Mouse (Mus musculus): Measurements from ENCODE around the gene Nubp1. TPM values are rescaled to one million over a fixed set of nuclear protein-coding genes. Genes with fewer than 3 reads are reported as not detected.

The Nubp1 gene
- polyA plus RNA-seq, 1 experiment from 2014 or later, result 74.2 TPM

DNA sequence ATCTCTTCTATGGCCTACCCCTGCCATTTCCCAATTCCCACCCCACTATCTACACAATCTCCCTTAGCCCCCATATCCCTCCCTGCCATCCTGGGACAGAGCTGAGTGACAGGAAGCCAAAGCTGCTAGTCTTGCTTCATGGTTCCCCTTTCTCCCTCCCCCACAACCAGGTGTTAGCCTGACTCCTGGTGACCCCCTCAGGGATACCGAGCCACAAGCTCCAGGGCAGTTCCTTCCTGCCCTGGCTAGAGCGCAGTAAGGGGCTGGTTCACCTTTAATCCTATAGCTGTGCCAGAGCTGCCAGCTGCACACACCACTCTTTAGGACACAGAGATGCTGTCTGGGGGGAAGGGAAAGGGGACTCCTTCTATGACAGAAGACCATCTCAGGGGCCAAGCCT is 36.0 kb downstream of the Nubp1 start:
- peak overlapping the region; percentile 41 for H3K4me3 ChIP-seq (ENCODE audit: low read depth, low read length)
- no peaks in the 10 kb centered on the region for H3K27me3 ChIP-seq (replicated peaks; ENCODE audit: control insufficient read depth, insufficient read depth, low read length)
- H3K9ac ChIP-seq (ENCODE audit: low read length), result peak overlapping the region; percentile 43
- DNase-seq (ENCODE audit: low spot score) (no peak), ATAC-seq (replicated peaks; ENCODE audit: low FRiP score, low TSS enrichment, low read depth) (no peak)
- peaks cover 4% of the 10 kb centered on the region; the same call in 1 of the 2 replicates for H3K4me1 ChIP-seq (replicated peaks; ENCODE audit: control insufficient read depth, insufficient read depth, low read length)
- WGBS, result 69% methylated on average over 2 of the region's 2 CpGs
- no peak overlapping the region for H3K27ac ChIP-seq (ENCODE audit: low read depth)
- H3K9me3 ChIP-seq (ENCODE audit: control insufficient read depth, low read length), result no peaks in the 10 kb centered on the region
- no peaks in the 10 kb centered on the region for H3K36me3 ChIP-seq (ENCODE audit: control insufficient read depth, insufficient read depth, low read length)
- H3K4me2 ChIP-seq (ENCODE audit: low read length), result peak overlapping the region; percentile 72

DNA sequence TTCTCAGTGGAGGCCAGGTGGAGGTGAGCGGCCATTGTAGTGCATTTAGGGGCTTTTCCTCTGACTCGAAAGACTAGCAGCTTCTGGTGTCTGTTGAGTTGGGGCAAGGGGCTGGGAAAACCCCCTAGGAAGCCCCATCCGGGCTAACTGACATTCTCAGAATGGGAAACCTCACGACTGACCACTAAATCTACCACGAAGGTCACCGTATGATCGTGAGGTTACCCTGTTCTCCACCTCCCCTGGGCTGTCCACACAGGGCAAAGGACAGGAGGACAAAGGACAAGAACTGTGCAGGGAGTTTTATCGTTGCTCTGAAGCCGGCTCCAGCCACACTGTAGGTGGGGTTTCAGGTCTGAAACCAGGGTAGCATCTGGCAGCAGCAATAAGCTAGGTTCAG is 37.2 kb downstream of the Nubp1 start:
- no peak overlapping the region for H3K9ac ChIP-seq (ENCODE audit: low read length)
- no peak overlapping the region for H3K27ac ChIP-seq (ENCODE audit: low read depth)
- no peaks in the 10 kb centered on the region for H3K36me3 ChIP-seq (ENCODE audit: control insufficient read depth, insufficient read depth, low read length)
- H3K4me1 ChIP-seq (replicated peaks; ENCODE audit: control insufficient read depth, insufficient read depth, low read length), result peaks cover 4% of the 10 kb centered on the region; the same call in 1 of the 2 replicates
- no peak for DNase-seq (ENCODE audit: low spot score)
- no peak for ATAC-seq (replicated peaks; ENCODE audit: low FRiP score, low TSS enrichment, low read depth)
- H3K27me3 ChIP-seq (replicated peaks; ENCODE audit: control insufficient read depth, insufficient read depth, low read length), result no peaks in the 10 kb centered on the region
- H3K9me3 ChIP-seq (ENCODE audit: control insufficient read depth, low read length), result no peaks in the 10 kb centered on the region
- H3K4me2 ChIP-seq (ENCODE audit: low read length), result no peak overlapping the region
- H3K4me3 ChIP-seq (ENCODE audit: low read depth, low read length), result no peak overlapping the region
- WGBS, result 87% methylated on average over 9 of the region's 9 CpGs

- H3K9me3 ChIP-seq (ENCODE audit: control insufficient read depth, low read length), result no peaks in the 10 kb centered on the region
- DNase-seq (ENCODE audit: low spot score) (no peak), ATAC-seq (replicated peaks; ENCODE audit: low FRiP score, low TSS enrichment, low read depth) (no peak)
- no peaks in the 10 kb centered on the region for H3K27me3 ChIP-seq (replicated peaks; ENCODE audit: control insufficient read depth, insufficient read depth, low read length)
- no peaks in the 10 kb centered on the region for H3K36me3 ChIP-seq (ENCODE audit: control insufficient read depth, insufficient read depth, low read length)
- no peak overlapping the region for H3K9ac ChIP-seq (ENCODE audit: low read length)
- WGBS, result 86% methylated on average over 2 of the region's 2 CpGs
- no peak overlapping the region for H3K27ac ChIP-seq (ENCODE audit: low read depth)
- H3K4me1 ChIP-seq (replicated peaks; ENCODE audit: control insufficient read depth, insufficient read depth, low read length), result peaks cover 4% of the 10 kb centered on the region; the same call in 1 of the 2 replicates
- H3K4me3 ChIP-seq (ENCODE audit: low read depth, low read length), result no peak overlapping the region
- no peak overlapping the region for H3K4me2 ChIP-seq (ENCODE audit: low read length)
Measured at GRCm38 (mm10) chr16:10451906-10452305, 40.2 kb downstream of the Nubp1 start.

DNA sequence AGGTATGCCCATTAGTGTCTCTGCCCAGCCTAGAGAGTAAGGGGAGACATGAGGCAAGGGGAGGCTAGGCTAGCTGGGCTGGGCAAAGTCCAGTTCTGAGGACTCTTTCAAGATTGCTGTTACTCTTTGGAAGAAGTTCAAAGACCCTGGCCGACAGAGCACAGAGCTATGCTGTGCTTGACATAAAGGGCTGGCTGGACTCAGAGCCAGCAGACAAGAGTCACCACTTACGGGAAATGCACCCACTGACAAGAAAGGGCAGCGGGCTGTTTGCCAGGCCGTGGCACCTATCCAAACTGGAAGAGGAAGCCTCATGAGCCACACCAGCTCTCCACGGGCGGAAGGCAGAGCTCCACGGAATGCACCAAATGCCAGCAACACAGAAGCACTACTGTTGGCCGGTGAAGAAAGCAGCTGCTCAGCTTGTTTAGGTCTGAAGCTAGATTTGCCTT is 40.7 kb downstream of the Nubp1 start:
- WGBS, result 69% methylated on average over 8 of the region's 8 CpGs
- H3K4me1 ChIP-seq (replicated peaks; ENCODE audit: control insufficient read depth, insufficient read depth, low read length), result peaks cover 2% of the 10 kb centered on the region; the same call in 1 of the 2 replicates
- H3K27me3 ChIP-seq (replicated peaks; ENCODE audit: control insufficient read depth, insufficient read depth, low read length), result no peaks in the 10 kb centered on the region
- DNase-seq (ENCODE audit: low spot score), result no peak
- no peaks in the 10 kb centered on the region for H3K9me3 ChIP-seq (ENCODE audit: control insufficient read depth, low read length)
- H3K27ac ChIP-seq (ENCODE audit: low read depth), result no peak overlapping the region
- H3K9ac ChIP-seq (ENCODE audit: low read length), result no peak overlapping the region
- H3K36me3 ChIP-seq (ENCODE audit: control insufficient read depth, insufficient read depth, low read length), result no peaks in the 10 kb centered on the region
- no peak for ATAC-seq (replicated peaks; ENCODE audit: low FRiP score, low TSS enrichment, low read depth)
- H3K4me3 ChIP-seq (ENCODE audit: low read depth, low read length), result no peak overlapping the region
- no peak overlapping the region for H3K4me2 ChIP-seq (ENCODE audit: low read length)

- Histone ChIP-seq H3K9ac (ENCODE audit: low read length) (no peak overlapping the region), H3K27me3 (replicated peaks; ENCODE audit: control insufficient read depth, insufficient read depth, low read length) (no peaks in the 10 kb centered on the region), H3K4me1 (replicated peaks; ENCODE audit: control insufficient read depth, insufficient read depth, low read length) (no peaks in the 10 kb centered on the region), H3K4me2 (ENCODE audit: low read length) (no peak overlapping the region), H3K36me3 (ENCODE audit: control insufficient read depth, insufficient read depth, low read length) (no peaks in the 10 kb centered on the region), H3K4me3 (ENCODE audit: low read depth, low read length) (no peak overlapping the region), H3K27ac (ENCODE audit: low read depth) (no peak overlapping the region), H3K9me3 (ENCODE audit: control insufficient read depth, low read length) (no peaks in the 10 kb centered on the region)
- no peak for ATAC-seq (replicated peaks; ENCODE audit: low FRiP score, low TSS enrichment, low read depth)
- no peak for DNase-seq (ENCODE audit: low spot score)
- WGBS, result 58% methylated on average over 6 of the region's 6 CpGs
Measured at GRCm38 (mm10) chr16:10453872-10454582, 42.3 kb downstream of the Nubp1 start.

- Histone ChIP-seq H3K27ac (ENCODE audit: low read depth) (no peak overlapping the region), H3K4me1 (replicated peaks; ENCODE audit: control insufficient read depth, insufficient read depth, low read length) (no peaks in the 10 kb centered on the region), H3K9ac (ENCODE audit: low read length) (no peak overlapping the region), H3K4me2 (ENCODE audit: low read length) (no peak overlapping the region), H3K27me3 (replicated peaks; ENCODE audit: control insufficient read depth, insufficient read depth, low read length) (no peaks in the 10 kb centered on the region), H3K9me3 (ENCODE audit: control insufficient read depth, low read length) (no peaks in the 10 kb centered on the region), H3K4me3 (ENCODE audit: low read depth, low read length) (no peak overlapping the region), H3K36me3 (ENCODE audit: control insufficient read depth, insufficient read depth, low read length) (no peaks in the 10 kb centered on the region)
- no peak for DNase-seq (ENCODE audit: low spot score)
- WGBS, result 14% methylated on average over 3 of the region's 3 CpGs
- ATAC-seq (replicated peaks; ENCODE audit: low FRiP score, low TSS enrichment, low read depth), result 0 out of 2 replicates have a peak, but pooled peaks have one; percentile 62
Measured at GRCm38 (mm10) chr16:10454583-10454974, 42.8 kb downstream of the Nubp1 start.

DNA sequence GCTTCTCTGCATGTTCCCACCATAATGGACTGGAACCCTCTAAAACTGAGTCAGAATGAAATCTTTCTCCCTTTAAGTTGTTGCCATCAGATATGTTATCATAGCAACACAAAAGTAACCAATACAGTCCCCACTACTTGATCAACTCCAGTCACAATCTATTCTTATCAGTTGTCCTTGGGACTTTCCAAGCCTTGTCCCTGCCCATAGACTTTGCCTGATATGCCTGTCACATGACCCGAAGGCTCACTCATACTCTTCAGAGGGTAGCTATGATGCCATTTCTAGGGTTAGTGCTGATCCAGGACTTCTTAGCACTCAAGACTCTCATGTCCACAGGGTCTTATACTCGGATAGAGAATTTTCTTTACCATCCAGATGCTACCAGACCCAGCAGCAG is 48.4 kb downstream of the Nubp1 start:
- H3K4me3 ChIP-seq (ENCODE audit: low read depth, low read length), result no peak overlapping the region
- no peaks in the 10 kb centered on the region for H3K27me3 ChIP-seq (replicated peaks; ENCODE audit: control insufficient read depth, insufficient read depth, low read length)
- H3K9ac ChIP-seq (ENCODE audit: low read length), result no peak overlapping the region
- no peaks in the 10 kb centered on the region for H3K36me3 ChIP-seq (ENCODE audit: control insufficient read depth, insufficient read depth, low read length)
- no peak overlapping the region for H3K4me2 ChIP-seq (ENCODE audit: low read length)
- no peak overlapping the region for H3K27ac ChIP-seq (ENCODE audit: low read depth)
- H3K9me3 ChIP-seq (ENCODE audit: control insufficient read depth, low read length), result no peaks in the 10 kb centered on the region
- 75% methylated on average over 2 of the region's 2 CpGs for WGBS
- ATAC-seq (replicated peaks; ENCODE audit: low FRiP score, low TSS enrichment, low read depth) (no peak), DNase-seq (ENCODE audit: low spot score) (no peak)
- H3K4me1 ChIP-seq (replicated peaks; ENCODE audit: control insufficient read depth, insufficient read depth, low read length), result no peaks in the 10 kb centered on the region

GRCm38 (mm10) chr16:10461178-10461577 is 49.4 kb downstream of the Nubp1 start:
- Histone ChIP-seq H3K36me3 (ENCODE audit: control insufficient read depth, insufficient read depth, low read length) (no peaks in the 10 kb centered on the region), H3K9ac (ENCODE audit: low read length) (no peak overlapping the region), H3K27me3 (replicated peaks; ENCODE audit: control insufficient read depth, insufficient read depth, low read length) (no peaks in the 10 kb centered on the region), H3K27ac (ENCODE audit: low read depth) (no peak overlapping the region), H3K9me3 (ENCODE audit: control insufficient read depth, low read length) (no peaks in the 10 kb centered on the region), H3K4me3 (ENCODE audit: low read depth, low read length) (no peak overlapping the region), H3K4me1 (replicated peaks; ENCODE audit: control insufficient read depth, insufficient read depth, low read length) (no peaks in the 10 kb centered on the region), H3K4me2 (ENCODE audit: low read length) (no peak overlapping the region)
- no peak for DNase-seq (ENCODE audit: low spot score)
- WGBS, result 87% methylated on average over 2 of the region's 2 CpGs
- no peak for ATAC-seq (replicated peaks; ENCODE audit: low FRiP score, low TSS enrichment, low read depth)

All from intestine, embryonic 14.5 days (tissue).